ENCODE assay signal across 8 mouse cellular contexts in the genomic region with DNA sequence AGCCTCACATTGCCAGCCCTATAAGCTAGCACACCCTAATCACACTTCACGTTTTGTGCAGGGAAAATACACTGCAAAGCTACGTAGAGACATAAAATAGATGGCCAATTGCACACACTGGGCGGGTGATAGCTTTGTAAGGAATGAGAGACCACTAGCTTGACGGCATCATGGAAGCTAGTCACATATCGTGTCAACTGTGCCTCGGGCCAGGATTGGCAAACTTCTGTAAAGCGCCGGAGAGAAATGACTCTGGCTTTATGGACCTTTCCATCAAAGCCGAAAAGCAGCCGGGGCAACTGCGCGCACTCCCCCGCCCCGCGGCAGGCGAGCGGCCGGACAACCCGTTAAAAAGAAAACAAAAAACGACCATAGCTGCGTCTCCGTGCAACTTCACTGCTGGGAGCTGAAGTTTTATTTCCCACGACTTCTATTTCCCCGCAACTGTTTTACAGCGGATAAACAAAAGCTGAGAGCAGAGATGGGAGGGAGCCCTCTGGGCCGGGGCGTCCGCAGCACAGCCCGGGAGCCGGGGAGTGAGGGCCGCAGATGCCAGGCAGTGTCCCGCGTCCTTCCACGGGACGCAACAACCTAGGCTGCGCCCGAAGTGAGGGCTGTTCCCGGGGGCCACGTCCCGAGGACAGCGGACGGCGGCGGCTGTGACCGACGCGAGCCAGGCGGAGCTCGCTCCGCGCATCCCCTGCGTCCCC. TPM values are rescaled to one million over a fixed set of nuclear protein-coding genes. Genes with fewer than 3 reads are reported as not detected.
A peak's percentile ranks its signal among the peaks of the same experiment; 100 is the strongest.
DNase-seq lines count a peak whose midpoint lies in the region; ATAC-seq and TF ChIP-seq lines count a peak whose summit lies in the region.

No protein-coding gene starts in this region.

- peaks cover 9% of the 10 kb centered on the region; the same call in 1 of the 2 replicates for H3K4me1 ChIP-seq in kidney, adult 2 months (ENCODE audit: control insufficient read depth, insufficient read depth, low read length)
- peaks cover 29% of the 10 kb centered on the region for H3K4me1 ChIP-seq in forebrain, embryonic 15.5 days
- peaks cover 28% of the 10 kb centered on the region for H3K4me1 ChIP-seq in limb, embryonic 15.5 days
- peaks cover 12% of the 10 kb centered on the region for H3K4me1 ChIP-seq in neural tube, embryonic 14.5 days (ENCODE audit: control insufficient read depth, insufficient read depth, low read length)

- peak overlapping the region; percentile 68 for H3K4me2 ChIP-seq in forebrain, embryonic 15.5 days (replicated peaks)
- peak overlapping the region; percentile 72 for H3K4me2 ChIP-seq in limb, embryonic 15.5 days
- H3K4me2 ChIP-seq in neural tube, embryonic 14.5 days (ENCODE audit: low read depth, low read length): peak overlapping the region; percentile 74

- peak overlapping the region; percentile 22 for H3K27ac ChIP-seq in kidney, adult 2 months (ENCODE audit: insufficient read depth, low read depth, low read length)
- peak overlapping the region; percentile 85 for H3K27ac ChIP-seq in forebrain, embryonic 15.5 days (replicated peaks)
- H3K27ac ChIP-seq in limb, embryonic 15.5 days: peak overlapping the region; percentile 70; the same call in 1 of the 2 replicates
- H3K27ac ChIP-seq in neural tube, embryonic 14.5 days (ENCODE audit: low read depth, low read length): peak overlapping the region; percentile 87

- no peaks in the 10 kb centered on the region for H3K27me3 ChIP-seq in kidney, adult 2 months (replicated peaks; ENCODE audit: control insufficient read depth, insufficient read depth, low read length)
- peaks cover 32% of the 10 kb centered on the region for H3K27me3 ChIP-seq in forebrain, embryonic 15.5 days
- H3K27me3 ChIP-seq in limb, embryonic 15.5 days: peaks cover 29% of the 10 kb centered on the region
- H3K27me3 ChIP-seq in neural tube, embryonic 14.5 days (ENCODE audit: control insufficient read depth, insufficient read depth, low read length): peaks cover 10% of the 10 kb centered on the region; the same call in 1 of the 2 replicates

- no peaks in the 10 kb centered on the region for H3K9me3 ChIP-seq in forebrain, embryonic 15.5 days
- H3K9me3 ChIP-seq in limb, embryonic 15.5 days: no peaks in the 10 kb centered on the region
- H3K9me3 ChIP-seq in neural tube, embryonic 14.5 days (ENCODE audit: control insufficient read depth, low read length): no peaks in the 10 kb centered on the region

- WGBS in kidney, adult 2 months: under 1% methylated on average over 52 of the region's 52 CpGs
- WGBS in forebrain, embryonic 15.5 days: under 1% methylated on average over 52 of the region's 52 CpGs
- WGBS in limb, embryonic 15.5 days: under 1% methylated on average over 52 of the region's 52 CpGs
- WGBS in neural tube, embryonic 14.5 days: under 1% methylated on average over 49 of the region's 52 CpGs

- peak; percentile 20 for ATAC-seq in activated CD4-positive, CD25-positive, alpha-beta regulatory T cell, adult 4 months
- ATAC-seq in forebrain, embryonic 15.5 days (replicated peaks): peak; percentile 74
- peak; percentile 45 for ATAC-seq in limb, embryonic 15.5 days (ENCODE audit: insufficient number of reproducible peaks, low FRiP score, low TSS enrichment, low read depth)
- ATAC-seq in neural tube, embryonic 14.5 days (ENCODE audit: low read depth): peak; percentile 80

- intact Hi-C loops in left cerebral cortex, postnatal 4 days (cut with DNase I): no loop called here

- H3K36me3 ChIP-seq in kidney, adult 2 months (ENCODE audit: control insufficient read depth, insufficient read depth, low read length): no peaks in the 10 kb centered on the region
- H3K36me3 ChIP-seq in forebrain, embryonic 15.5 days: no peaks in the 10 kb centered on the region
- H3K36me3 ChIP-seq in limb, embryonic 15.5 days: no peaks in the 10 kb centered on the region
- H3K36me3 ChIP-seq in neural tube, embryonic 14.5 days (ENCODE audit: control insufficient read depth, insufficient read depth, low read length): no peaks in the 10 kb centered on the region

- no peak for TF ChIP-seq POLR2A in kidney, adult 2 months (IDR thresholded peaks at IDR 0.05; ENCODE audit: low read depth, low read length)

- peak overlapping the region; percentile 76 for H3K4me3 ChIP-seq in kidney, adult 2 months (ENCODE audit: insufficient read depth, low read depth, low read length)
- peak overlapping the region; percentile 93 for H3K4me3 ChIP-seq in forebrain, embryonic 15.5 days
- H3K4me3 ChIP-seq in limb, embryonic 15.5 days: peak overlapping the region; percentile 72
- H3K4me3 ChIP-seq in neural tube, embryonic 14.5 days (ENCODE audit: low read depth, low read length): peak overlapping the region; percentile 94

- DNase-seq in kidney, adult 2 months: no peak
- no peak for DNase-seq in kidney, adult 8-10 months
- DNase-seq in left cerebral cortex, postnatal 4 days: no peak
- DNase-seq in adipocyte (ENCODE audit: low spot score): no peak

- H3K9ac ChIP-seq in forebrain, embryonic 15.5 days (replicated peaks): peak overlapping the region; percentile 73
- peak overlapping the region; percentile 61 for H3K9ac ChIP-seq in limb, embryonic 15.5 days
- peak overlapping the region; percentile 70 for H3K9ac ChIP-seq in neural tube, embryonic 14.5 days (replicated peaks; ENCODE audit: low read depth, low read length)

- no peak for TF ChIP-seq CTCF in kidney, adult 2 months (conservative IDR thresholded peaks at IDR 0.05; ENCODE audit: insufficient read depth, insufficient read length, low read depth, low read length)

RNA-seq across cellular contexts. Expression of a gene that starts 0.6 kb away (rescaled TPM):
- 9.5 and 12.3 TPM in 2 replicates for polyA plus RNA-seq in kidney, adult 2 months (2012; rRNA removed)
- 1 to 10 TPM; 3.9 to 6.0 TPM for polyA plus RNA-seq in activated CD4-positive, CD25-positive, alpha-beta regulatory T cell, adult 4 months (2017; shearing (Covaris generic))
- polyA plus RNA-seq in forebrain, embryonic 15.5 days (2015; fragmentation: Nextera tagmentation; extraction: Ambion mirVana): 5.1 and 5.7 TPM in 2 replicates
- 3.7 and 3.9 TPM in 2 replicates for polyA plus RNA-seq in limb, embryonic 15.5 days (2015; fragmentation: Nextera tagmentation; extraction: Ambion mirVana)
- 4.7 and 4.8 TPM in 2 replicates for polyA plus RNA-seq in neural tube, embryonic 14.5 days (2014; fragmentation: Nextera tagmentation; extraction: Ambion mirVana)
- 10 to 100 TPM in 1 of 2 experiments, 1 to 10 TPM in 1; 8.8 to 12.7 TPM for total RNA-seq in left cerebral cortex, postnatal 4 days (2021)

Comparison
In these comparisons a context has a peak if more than half of its experiments do, and no peak if none do; other contexts are left out.
1. H3K27ac ChIP-seq: peak in every context shown above with its lines; median percentile 87 in neural tube, embryonic 14.5 days; 85 in forebrain, embryonic 15.5 days; 70 in limb, embryonic 15.5 days; 22 in kidney, adult 2 months.
2. ATAC-seq: peak in every context shown above with its lines; median percentile 80 in neural tube, embryonic 14.5 days; 74 in forebrain, embryonic 15.5 days; 45 in limb, embryonic 15.5 days; 20 in activated CD4-positive, CD25-positive, alpha-beta regulatory T cell, adult 4 months.